Mouse (Mus musculus): ENCODE measurements around the gene Otx1.

Otx1 gene

DNA sequence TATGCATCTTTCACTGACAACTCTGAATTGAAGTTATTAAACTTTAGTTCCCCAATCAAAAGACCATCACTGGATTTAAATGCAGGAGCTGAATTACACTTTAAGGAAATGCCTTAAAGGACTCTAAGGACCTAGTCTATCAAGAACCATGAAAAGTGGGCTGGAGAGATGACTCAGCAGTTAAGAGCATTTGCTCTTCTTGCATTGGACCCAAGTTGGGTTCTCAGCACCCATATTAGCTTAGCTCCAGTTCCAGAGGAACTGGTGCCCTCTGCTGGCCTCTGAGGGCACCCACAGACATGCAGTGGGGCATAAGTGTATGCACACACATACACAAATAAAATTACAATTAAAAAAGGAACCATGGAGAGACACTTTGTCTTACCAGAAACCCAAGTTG, 52.6 kb downstream of the Otx1 start:
- no peak for DNase-seq (ENCODE audit: extremely low read depth, low read depth, low spot score)
